Mouse (Mus musculus): ENCODE data around the gene Hspa12b. TPM values are rescaled to one million over a fixed set of nuclear protein-coding genes. Genes with fewer than 3 reads are reported as not detected.

Gene Hspa12b
- polyA plus RNA-seq, 1 experiment from 2014 or later: 14.2 TPM

Other genes starting within 250 kb of the Hspa12b start
- 40.8 and 42.6 TPM in 2 replicates for gene 4930402H24Rik, start 220.9 kb upstream of the Hspa12b start, polyA plus RNA-seq (2014; fragmentation: Nextera tagmentation; extraction: Ambion mirVana)
- gene Atrn, start 220.8 kb upstream of the Hspa12b start, polyA plus RNA-seq (2014; fragmentation: Nextera tagmentation; extraction: Ambion mirVana): 9.9 and 13.0 TPM in 2 replicates
- 23.8 and 24.4 TPM in 2 replicates for gene Gfra4, start 84.2 kb upstream of the Hspa12b start, polyA plus RNA-seq (2014; fragmentation: Nextera tagmentation; extraction: Ambion mirVana)
- gene Adam33, start 63.5 kb upstream of the Hspa12b start, polyA plus RNA-seq (2014; fragmentation: Nextera tagmentation; extraction: Ambion mirVana): 3.6 and 4.8 TPM in 2 replicates
- gene Siglec1, start 40.5 kb upstream of the Hspa12b start, polyA plus RNA-seq (2014; fragmentation: Nextera tagmentation; extraction: Ambion mirVana): 0.22 and 0.48 TPM in 2 replicates
- not detected in 2 replicates for gene Gm11037, start 6.2 kb downstream of the Hspa12b start, polyA plus RNA-seq (2014; fragmentation: Nextera tagmentation; extraction: Ambion mirVana)
- 84.6 and 88.9 TPM in 2 replicates for gene 1700037H04Rik, start 32.8 kb downstream of the Hspa12b start, polyA plus RNA-seq (2014; fragmentation: Nextera tagmentation; extraction: Ambion mirVana)
- gene Cenpb, start 52.8 kb downstream of the Hspa12b start, polyA plus RNA-seq (2014; fragmentation: Nextera tagmentation; extraction: Ambion mirVana): 9.0 and 9.9 TPM in 2 replicates
- gene Cdc25b, start 59.7 kb downstream of the Hspa12b start, polyA plus RNA-seq (2014; fragmentation: Nextera tagmentation; extraction: Ambion mirVana): 58.0 and 63.4 TPM in 2 replicates
- gene Spef1, start 60.0 kb downstream of the Hspa12b start, polyA plus RNA-seq (2014; fragmentation: Nextera tagmentation; extraction: Ambion mirVana): 9.2 and 9.8 TPM in 2 replicates
- 27.0 TPM in 2 replicates for gene Ap5s1, start 79.8 kb downstream of the Hspa12b start, polyA plus RNA-seq (2014; fragmentation: Nextera tagmentation; extraction: Ambion mirVana)
- gene Mavs, start 106.8 kb downstream of the Hspa12b start, polyA plus RNA-seq (2014; fragmentation: Nextera tagmentation; extraction: Ambion mirVana): 15.2 and 15.5 TPM in 2 replicates
- 39.1 and 42.3 TPM in 2 replicates for gene Pank2, start 135.2 kb downstream of the Hspa12b start, polyA plus RNA-seq (2014; fragmentation: Nextera tagmentation; extraction: Ambion mirVana)
- 4.4 and 5.6 TPM in 2 replicates for gene Rnf24, start 225.6 kb downstream of the Hspa12b start, polyA plus RNA-seq (2014; fragmentation: Nextera tagmentation; extraction: Ambion mirVana)

All from stomach, embryonic 14.5 days (tissue).